Mouse (Mus musculus): ENCODE results near the gene Trim68. TPM values are rescaled to one million over a fixed set of nuclear protein-coding genes. Genes with fewer than 3 reads are reported as not detected.
"Not testable (repeated sequence)": the region's sequence is repeated elsewhere in the genome, so short reads cannot be mapped to it uniquely, and the experiment has no call there.

The Trim68 gene
- total RNA-seq (2017) = 4.6 to 15.2 TPM (median 9.5 TPM) in 3 replicates

- ATAC-seq (replicated peaks; ENCODE audit: insufficient number of reproducible peaks, low FRiP score, low TSS enrichment, poor library complexity, severe bottlenecking) = peak; percentile 98
These were observed at the start of gene Trim68 for GRCm38 (mm10) chr7:102686944-102687501. Trim68 (minus strand) TSS chr7:102687327.

DNA sequence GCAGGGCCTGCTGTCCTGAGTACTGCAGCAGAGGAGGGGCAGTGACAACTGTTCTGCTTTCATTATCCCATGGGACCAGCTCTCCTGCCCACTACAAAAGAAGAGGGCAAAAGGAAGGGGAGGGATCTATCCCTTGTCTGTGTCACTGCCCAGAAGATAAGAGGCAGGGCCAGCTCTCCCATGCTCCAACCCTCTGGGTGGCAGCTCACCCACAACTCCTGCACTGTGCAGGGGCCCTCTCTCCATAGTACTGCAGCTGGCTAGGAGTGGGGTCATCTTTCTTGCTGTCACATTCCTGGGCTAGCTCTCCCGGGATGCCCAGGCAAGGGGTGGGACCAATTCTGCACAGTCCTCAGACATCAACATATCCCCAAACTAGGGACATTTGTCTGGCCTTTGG, 46.7 kb upstream of the Trim68 start:
- no peak for ATAC-seq (replicated peaks; ENCODE audit: insufficient number of reproducible peaks, low FRiP score, low TSS enrichment, poor library complexity, severe bottlenecking)

DNA sequence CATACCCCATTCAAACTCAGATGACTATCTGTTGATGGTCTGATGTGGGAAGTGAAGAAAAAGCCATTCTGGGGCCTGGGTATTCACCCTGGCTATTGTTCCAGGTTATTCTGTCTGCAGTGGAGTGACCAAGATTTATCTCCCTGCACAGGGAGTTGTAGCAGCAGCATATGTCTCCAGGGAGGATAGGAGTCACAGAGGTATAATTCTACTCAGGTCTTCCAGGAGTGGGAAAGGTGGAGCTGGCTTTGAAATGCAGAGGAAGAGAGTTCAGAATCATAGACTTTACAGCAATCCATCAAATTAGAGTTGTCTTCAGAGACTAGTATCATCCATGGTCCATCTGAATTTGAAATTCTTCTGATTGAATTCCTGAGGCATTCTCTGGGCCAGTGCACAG, 40.3 kb upstream of the Trim68 start, which contains the start of gene Olfr559:
TSS of gene Olfr559 (minus strand) at position 101 of the 400 bp plus-strand sequence.
- ATAC-seq (replicated peaks; ENCODE audit: insufficient number of reproducible peaks, low FRiP score, low TSS enrichment, poor library complexity, severe bottlenecking) = no peak

DNA sequence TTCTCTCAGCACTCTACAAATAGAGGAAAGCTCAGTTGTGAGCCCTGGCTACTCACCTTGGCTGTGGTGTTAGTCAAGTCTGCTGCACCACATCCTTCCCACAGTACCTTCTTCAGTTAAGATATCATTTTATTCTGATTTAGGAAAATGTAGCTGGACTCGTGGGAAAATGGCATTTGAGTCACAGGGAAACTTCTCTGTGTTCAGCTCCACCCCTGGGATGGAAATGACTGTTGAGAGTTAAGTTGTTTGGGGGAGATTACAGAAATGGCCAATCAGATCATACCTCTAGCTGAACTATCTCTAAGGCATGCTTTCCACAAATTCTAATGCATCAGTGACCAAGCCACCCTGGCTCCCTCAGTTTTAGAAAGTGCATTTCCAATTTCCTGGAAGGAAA, 31.8 kb upstream of the Trim68 start, which contains the start of gene Olfr33:
TSS of gene Olfr33 (minus strand) at position 101 of the 400 bp plus-strand sequence.
- ATAC-seq (replicated peaks; ENCODE audit: insufficient number of reproducible peaks, low FRiP score, low TSS enrichment, poor library complexity, severe bottlenecking) = no peak

DNA sequence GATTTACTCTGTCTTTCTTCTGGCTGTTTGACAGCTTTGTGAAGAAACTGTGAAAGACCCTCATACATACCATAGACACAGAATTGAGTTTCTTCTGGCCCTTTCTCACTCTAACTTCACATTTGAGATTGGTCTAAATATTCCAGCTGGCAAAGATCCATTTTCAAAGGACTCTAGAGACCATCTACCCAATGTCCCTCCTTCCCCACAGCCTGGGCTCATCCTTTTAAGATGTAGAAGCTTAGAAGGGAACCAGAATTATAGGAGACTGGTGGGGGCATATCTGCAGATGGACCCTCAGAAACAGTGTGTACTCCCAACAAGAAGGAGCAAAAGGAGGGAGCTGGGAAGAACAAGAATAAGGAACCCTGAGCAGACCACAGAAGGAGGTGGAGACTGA, 14.8 kb upstream of the Trim68 start, which contains the start of gene Olfr558:
TSS of gene Olfr558 (plus strand) at position 301 of the 400 bp plus-strand sequence.
- ATAC-seq (replicated peaks; ENCODE audit: insufficient number of reproducible peaks, low FRiP score, low TSS enrichment, poor library complexity, severe bottlenecking) = no peak

DNA sequence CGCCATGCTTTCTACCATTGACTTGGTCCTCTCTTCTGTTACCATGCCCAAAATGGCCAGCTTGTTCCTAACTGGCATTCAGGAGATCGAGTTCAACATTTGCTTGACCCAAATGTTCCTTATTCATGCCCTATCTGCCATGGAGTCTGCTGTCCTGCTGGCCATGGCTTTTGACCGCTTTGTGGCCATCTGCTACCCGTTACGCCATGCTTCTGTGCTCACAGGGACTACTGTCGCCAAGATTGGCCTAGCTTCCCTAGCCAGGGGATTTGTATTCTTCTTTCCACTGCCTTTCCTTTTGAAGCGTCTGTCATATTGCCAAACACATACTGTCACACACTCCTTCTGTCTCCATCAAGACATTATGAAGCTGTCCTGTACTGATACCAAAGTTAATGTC, 11.3 kb upstream of the Trim68 start:
- ATAC-seq (replicated peaks; ENCODE audit: insufficient number of reproducible peaks, low FRiP score, low TSS enrichment, poor library complexity, severe bottlenecking) = no peak

- ATAC-seq (replicated peaks; ENCODE audit: insufficient number of reproducible peaks, low FRiP score, low TSS enrichment, poor library complexity, severe bottlenecking) = peak; percentile 50; the same call in 1 of the 2 replicates
These were observed 8.4 kb upstream of the Trim68 start, which contains the start of gene Olfr557 for GRCm38 (mm10) chr7:102695358-102696125. Olfr557 (plus strand) TSS chr7:102695910.

DNA sequence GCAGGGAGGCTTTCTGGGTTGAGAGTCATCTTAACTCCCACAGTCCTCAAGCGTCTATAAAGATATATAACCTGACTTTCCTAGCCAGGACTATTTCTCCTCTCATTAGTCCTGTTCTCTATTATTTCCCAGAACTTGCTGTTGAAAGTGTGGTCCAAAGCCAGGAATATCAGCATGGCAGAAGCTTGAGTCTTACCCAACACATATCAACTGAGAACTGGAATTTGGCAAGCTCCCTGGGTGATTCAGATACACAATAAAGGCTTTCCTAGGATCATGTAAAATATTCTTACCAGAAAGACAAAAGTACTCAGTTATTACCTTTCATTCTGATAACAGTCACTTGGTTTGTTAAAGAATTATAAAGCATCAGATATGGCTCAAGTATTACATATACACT, 5.2 kb downstream of the Trim68 start:
- ATAC-seq (replicated peaks; ENCODE audit: insufficient number of reproducible peaks, low FRiP score, low TSS enrichment, poor library complexity, severe bottlenecking) = no peak

DNA sequence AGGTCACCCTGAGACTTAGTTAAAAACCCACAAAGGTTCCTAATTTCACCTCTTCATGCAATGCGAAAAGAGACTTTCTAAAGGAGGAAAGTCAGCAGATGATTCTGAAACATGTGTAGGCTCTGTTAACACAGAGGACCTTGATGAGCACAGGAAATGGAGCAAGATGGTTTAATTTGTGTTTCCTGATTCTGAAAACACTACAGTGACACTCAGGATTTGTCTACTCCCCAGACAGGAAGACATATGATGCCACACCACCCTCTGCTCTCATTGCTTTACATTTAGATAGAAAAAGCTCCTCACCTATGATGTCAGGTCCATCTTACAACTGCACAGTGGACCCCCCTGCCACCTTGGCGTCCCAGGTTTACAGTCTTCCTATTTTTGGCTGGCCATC, 10.9 kb downstream of the Trim68 start:
- ATAC-seq (replicated peaks; ENCODE audit: insufficient number of reproducible peaks, low FRiP score, low TSS enrichment, poor library complexity, severe bottlenecking) = no peak

- ATAC-seq (replicated peaks; ENCODE audit: insufficient number of reproducible peaks, low FRiP score, low TSS enrichment, poor library complexity, severe bottlenecking) = no peak
These were observed 21.7 kb downstream of the Trim68 start for GRCm38 (mm10) chr7:102665378-102665777.

- no peak for ATAC-seq (replicated peaks; ENCODE audit: insufficient number of reproducible peaks, low FRiP score, low TSS enrichment, poor library complexity, severe bottlenecking)
These were observed 22.5 kb downstream of the Trim68 start, which contains the start of gene Olfr556 for GRCm38 (mm10) chr7:102664599-102664998. Olfr556 (plus strand) TSS chr7:102664899.

DNA sequence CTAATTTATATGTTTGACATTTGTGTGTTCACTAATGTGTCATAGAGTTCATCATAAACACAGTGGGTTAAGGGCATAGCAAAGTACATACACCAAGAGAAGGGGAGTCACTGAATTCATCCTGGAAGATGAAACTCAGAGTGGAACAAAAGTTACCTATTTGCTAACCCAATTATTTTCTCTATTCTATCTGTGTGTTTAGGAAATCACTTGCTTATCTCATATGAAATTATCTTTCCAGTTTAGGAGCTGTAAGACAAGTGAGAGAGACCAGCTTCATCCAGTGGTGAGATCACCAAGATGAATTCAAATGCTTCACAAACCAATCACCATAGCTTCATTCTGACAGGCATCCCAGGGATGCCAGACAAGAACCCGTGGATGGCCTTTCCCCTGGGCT, 28.6 kb downstream of the Trim68 start, which contains the start of gene Olfr555:
TSS of gene Olfr555 (plus strand) at position 301 of the 400 bp plus-strand sequence.
- no peak for ATAC-seq (replicated peaks; ENCODE audit: insufficient number of reproducible peaks, low FRiP score, low TSS enrichment, poor library complexity, severe bottlenecking)

DNA sequence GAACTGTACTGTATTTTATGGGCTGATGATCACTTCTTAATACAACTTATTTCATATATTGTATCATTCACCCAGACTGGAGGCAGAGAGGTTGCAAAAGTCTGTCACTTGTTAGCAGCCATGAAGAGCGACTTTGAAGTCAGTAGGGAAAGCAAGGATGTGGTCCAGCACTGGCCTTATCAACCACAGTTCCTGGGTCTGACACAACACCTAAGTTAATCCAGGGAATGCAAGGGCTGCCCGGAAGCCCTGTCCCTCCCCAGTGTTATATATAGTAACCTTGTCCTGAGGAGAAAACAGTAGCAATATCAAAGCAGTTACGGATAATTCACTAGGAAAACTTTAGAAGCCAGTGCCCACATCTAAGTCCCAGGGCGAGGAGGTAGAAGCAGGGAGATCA, 42.2 kb downstream of the Trim68 start:
- ATAC-seq (replicated peaks; ENCODE audit: insufficient number of reproducible peaks, low FRiP score, low TSS enrichment, poor library complexity, severe bottlenecking) = not testable (repeated sequence)

DNA sequence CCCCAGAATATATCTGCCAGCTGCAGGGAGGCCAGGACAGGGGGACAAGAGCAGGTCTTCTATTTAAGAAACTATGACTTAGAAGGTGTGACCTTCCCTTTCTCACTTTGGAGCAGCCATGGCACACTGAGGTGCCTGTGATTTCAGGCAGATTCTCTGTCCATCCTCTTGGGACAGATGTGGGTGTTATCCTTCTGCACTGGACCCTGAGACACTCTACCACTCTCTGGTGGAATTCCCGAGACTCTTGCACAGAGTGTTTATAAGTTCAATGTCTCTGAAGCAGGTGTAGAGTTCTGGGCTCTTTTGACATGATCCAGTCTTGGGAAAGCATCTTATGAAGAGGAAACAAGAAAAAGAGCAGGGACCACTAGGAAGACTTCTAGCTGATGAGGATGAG, 49.0 kb downstream of the Trim68 start, which contains the start of gene Olfr554:
TSS of gene Olfr554 (plus strand) at position 301 of the 400 bp plus-strand sequence.
- ATAC-seq (replicated peaks; ENCODE audit: insufficient number of reproducible peaks, low FRiP score, low TSS enrichment, poor library complexity, severe bottlenecking) = no peak

DNA sequence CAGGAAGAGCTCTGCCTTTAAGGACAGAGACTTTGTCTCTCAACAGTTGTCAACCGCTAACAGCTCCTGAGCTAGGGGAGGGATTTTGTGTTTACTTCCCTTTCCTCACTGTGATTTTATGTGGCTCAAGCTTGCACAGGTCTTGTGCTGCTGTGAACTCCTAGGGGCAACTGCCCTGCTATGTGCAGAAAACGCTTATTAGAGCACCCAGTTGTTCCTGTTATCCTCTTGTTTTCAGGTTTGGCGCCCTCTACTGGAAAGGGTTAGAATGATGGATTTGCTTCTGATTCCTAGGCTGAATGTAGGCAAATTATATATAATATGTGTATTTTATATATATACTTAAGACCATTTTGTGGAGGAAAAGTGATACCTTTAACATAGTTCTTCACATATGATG, 50.5 kb downstream of the Trim68 start:
- no peak for ATAC-seq (replicated peaks; ENCODE audit: insufficient number of reproducible peaks, low FRiP score, low TSS enrichment, poor library complexity, severe bottlenecking)

Other genes with a start within 250 kb of the Trim68 start
- gene Rrm1, start 245.6 kb downstream of the Trim68 start, total RNA-seq (2017) = 39.1 to 107 TPM (median 51.1 TPM) in 3 replicates
- not detected in 3 replicates for gene Olfr543, start 205.6 kb downstream of the Trim68 start, total RNA-seq (2017)
- not detected in 3 replicates for gene Olfr544, start 199.0 kb downstream of the Trim68 start, total RNA-seq (2017)
- gene Olfr545, start 187.8 kb downstream of the Trim68 start, total RNA-seq (2017) = not detected in 3 replicates
- not detected in 3 replicates for gene Olfr547, start 152.6 kb downstream of the Trim68 start, total RNA-seq (2017)
- not detected in 3 replicates for gene Olfr548-ps1, start 146.4 kb downstream of the Trim68 start, total RNA-seq (2017)
- not detected in 3 replicates for gene Olfr549, start 137.5 kb downstream of the Trim68 start, total RNA-seq (2017)
- gene Trim21, start 121.8 kb downstream of the Trim68 start, total RNA-seq (2017) = 35.2 to 57.9 TPM (median 45.9 TPM) in 3 replicates
- not detected in 3 replicates for gene Olfr550, start 115.9 kb downstream of the Trim68 start, total RNA-seq (2017)
- gene Olfr551, start 95.4 kb downstream of the Trim68 start, total RNA-seq (2017) = 0.76 TPM in 1 of 3 replicates, not detected in the others
- not detected in 3 replicates for gene Olfr552, start 89.6 kb downstream of the Trim68 start, total RNA-seq (2017)
- gene Olfr553, start 69.1 kb downstream of the Trim68 start, total RNA-seq (2017) = 0.43 TPM in 1 of 3 replicates, not detected in the others
- not detected in 3 replicates for gene Olfr554, start 48.9 kb downstream of the Trim68 start, total RNA-seq (2017)
- gene Olfr555, start 28.5 kb downstream of the Trim68 start, total RNA-seq (2017) = not detected in 3 replicates
- gene Olfr556, start 22.4 kb downstream of the Trim68 start, total RNA-seq (2017) = not detected in 3 replicates
- not detected in 3 replicates for gene Olfr557, start 8.6 kb upstream of the Trim68 start, total RNA-seq (2017)
- not detected in 3 replicates for gene Olfr558, start 14.9 kb upstream of the Trim68 start, total RNA-seq (2017)
- not detected in 3 replicates for gene Olfr33, start 31.7 kb upstream of the Trim68 start, total RNA-seq (2017)
- not detected in 3 replicates for gene Olfr559, start 40.2 kb upstream of the Trim68 start, total RNA-seq (2017)
- not detected in 3 replicates for gene Olfr560, start 72.0 kb upstream of the Trim68 start, total RNA-seq (2017)
- not detected in 3 replicates for gene Olfr78, start 72.1 kb upstream of the Trim68 start, total RNA-seq (2017)
- not detected in 3 replicates for gene Olfr561, start 83.9 kb upstream of the Trim68 start, total RNA-seq (2017)
- not detected in 3 replicates for gene Olfr564, start 116.2 kb upstream of the Trim68 start, total RNA-seq (2017)
- not detected in 3 replicates for gene Olfr566, start 171.4 kb upstream of the Trim68 start, total RNA-seq (2017)
- not detected in 3 replicates for gene Olfr568, start 189.8 kb upstream of the Trim68 start, total RNA-seq (2017)
- not detected in 3 replicates for gene Olfr569, start 203.6 kb upstream of the Trim68 start, total RNA-seq (2017)
- not detected in 3 replicates for gene Olfr570, start 207.2 kb upstream of the Trim68 start, total RNA-seq (2017)
- not detected in 3 replicates for gene Olfr571, start 230.2 kb upstream of the Trim68 start, total RNA-seq (2017)
- not detected in 3 replicates for gene Olfr572, start 237.1 kb upstream of the Trim68 start, total RNA-seq (2017)